Mouse (Mus musculus) ES-E14 (cell line): ENCODE measurements around the gene Kif1b.

Source experiments
- CHD2 ChIP-seq: IDR thresholded peaks from 2 replicates; pipeline ENCODE4 v1.6.1; 2014; ENCODE audit warnings: mild to moderate bottlenecking, low read depth, low read length, inconsistent platforms
- HCFC1 ChIP-seq: IDR thresholded peaks from 2 replicates; pipeline ENCODE4 v1.6.1; 2012; ENCODE audit warnings: low read length, inconsistent platforms, borderline replicate concordance; ENCODE audit not compliant: insufficient read depth
- MAFK ChIP-seq: IDR thresholded peaks from 2 replicates; pipeline ENCODE4 v1.6.1; 2014; ENCODE audit warnings: mild to moderate bottlenecking, low read depth, low read length, inconsistent platforms; ENCODE audit not compliant: insufficient read depth
- ZC3H11A ChIP-seq: IDR thresholded peaks from 2 replicates; pipeline ENCODE4 v1.6.1; 2012; ENCODE audit warnings: low read depth, mild to moderate bottlenecking, inconsistent platforms, low read length, borderline replicate concordance

DNA sequence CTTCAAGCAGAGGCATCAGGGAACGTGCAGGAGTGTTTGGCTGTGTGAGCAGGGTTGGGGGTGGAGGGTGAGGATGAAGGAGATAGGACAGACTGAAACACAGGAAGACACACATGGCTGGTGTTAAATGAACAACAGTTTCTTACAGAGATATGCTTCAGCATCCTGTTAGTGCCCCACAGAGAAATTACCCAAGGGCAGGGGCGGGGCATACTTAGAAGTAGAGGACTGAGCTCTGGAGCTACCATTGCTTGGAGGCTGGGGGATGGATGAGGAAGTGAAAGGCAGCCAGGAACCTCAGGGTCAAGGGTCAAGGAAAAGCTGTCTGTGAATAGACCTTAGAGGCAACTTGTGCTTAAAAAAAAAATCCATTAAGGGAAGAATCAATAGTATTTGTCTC, 33.2 kb upstream of the Kif1b start:
- TF ChIP-seq MAFK (no peak), CHD2 (no peak), ZC3H11A (no peak), HCFC1 (no peak)
